Mouse (Mus musculus) bone marrow macrophage, adult 2 months (primary cell): Measurements from ENCODE around the gene Rbp3.

Experiments used
- CTCF ChIP-seq: IDR thresholded peaks from 2 replicates; pipeline ENCODE4 v1.5.1; 2012; ENCODE audit warnings: low read depth, mild to moderate bottlenecking, low read length, moderate library complexity
- POLR2A ChIP-seq: IDR thresholded peaks from 2 replicates; pipeline ENCODE4 v1.6.1; 2012; ENCODE audit warnings: mild to moderate bottlenecking, low read depth, low read length, borderline replicate concordance

DNA sequence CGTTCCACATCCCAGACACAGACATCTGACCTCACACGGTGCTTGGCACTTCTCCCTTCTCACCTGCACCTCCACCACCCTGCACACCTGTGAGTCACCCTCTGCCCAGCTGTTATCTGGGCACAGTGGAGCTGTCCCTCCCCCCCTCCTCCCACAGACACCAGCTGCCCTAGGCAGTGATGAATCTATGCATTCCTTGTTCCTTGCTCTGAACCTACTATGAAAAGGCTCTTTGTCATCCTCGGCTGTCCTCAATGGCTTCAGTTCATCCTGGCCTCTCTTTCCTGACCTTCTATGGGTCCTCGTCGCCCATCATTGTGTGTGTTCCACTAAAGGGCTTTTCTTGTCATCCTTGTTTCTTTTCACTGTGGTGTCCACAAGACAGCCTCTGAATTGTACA lies 20.9 kb downstream of the Rbp3 start:
- TF ChIP-seq POLR2A (no peak), CTCF (no peak)
